20 mouse cellular contexts compared by ENCODE assay signal in genomic region chr7:132303988-132304387, GRCm38 (mm10). TPM values are rescaled to one million over a fixed set of nuclear protein-coding genes. Genes with fewer than 3 reads are reported as not detected.
DNase-seq lines count a peak whose midpoint lies in the region; ATAC-seq lines count a peak whose summit lies in the region.
"Had no signal": no experiment of that assay in that cellular context is flagged by ENCODE, and none has a peak within 500 bp of the region (broad histone marks: within the 10 kb centered on the region; RNA-seq: fewer than 3 reads in every experiment).

No protein-coding gene starts in this region.

- WGBS in embryonic facial prominence, embryonic 15.5 days: 48% methylated on average over 7 of the region's 7 CpGs
- 78% methylated on average over 7 of the region's 7 CpGs for WGBS in embryonic facial prominence, embryonic 10.5 days

- ATAC-seq in embryonic facial prominence, embryonic 15.5 days (ENCODE audit: insufficient number of reproducible peaks, low FRiP score, low TSS enrichment, low read depth): no peak
- peak; percentile 51 for ATAC-seq in CD4-positive, CD25-positive, alpha-beta regulatory T cell, adult 4 months
- ATAC-seq in megakaryocyte progenitor cell, adult 5-6 weeks (replicated peaks; ENCODE audit: poor library complexity): peak; percentile 63
- ATAC-seq in activated CD4-positive, CD25-positive, alpha-beta regulatory T cell, adult 4 months: no peak
- ATAC-seq: forebrain, embryonic 13.5 days; liver, postnatal 0 days had no signal

- H3K36me3 ChIP-seq in embryonic facial prominence, embryonic 15.5 days: no peaks in the 10 kb centered on the region
- no peaks in the 10 kb centered on the region for H3K36me3 ChIP-seq in embryonic facial prominence, embryonic 10.5 days (replicated peaks)
- H3K36me3 ChIP-seq: heart, embryonic 15.5 days; neural tube, embryonic 13.5 days had no signal

- no peak for DNase-seq in embryonic facial prominence, embryonic 10.5 days (ENCODE audit: low spot score)
- DNase-seq in thymus, postnatal 14 days: peak; percentile 69
- DNase-seq in gastrocnemius, postnatal 4 days (ENCODE audit: low spot score in 2 of 2): no peak
- DNase-seq in heart, adult 11 months: no peak
- DNase-seq: adrenal gland, postnatal 36 days; cerebellum, postnatal 10 days; gastrocnemius, postnatal 36 days; kidney, adult 8-10 months; kidney, postnatal 25 days; liver; liver, postnatal 0 days had no signal

- no peak overlapping the region for H3K9ac ChIP-seq in embryonic facial prominence, embryonic 15.5 days
- H3K9ac ChIP-seq: forebrain, embryonic 13.5 days; heart, embryonic 15.5 days; liver, postnatal 0 days; neural tube, embryonic 13.5 days had no signal

- H3K9me3 ChIP-seq in embryonic facial prominence, embryonic 15.5 days (replicated peaks): no peaks in the 10 kb centered on the region
- H3K9me3 ChIP-seq in embryonic facial prominence, embryonic 10.5 days: no peaks in the 10 kb centered on the region
- H3K9me3 ChIP-seq: forebrain, embryonic 13.5 days; heart, embryonic 15.5 days; hindbrain, embryonic 10.5 days; neural tube, embryonic 13.5 days had no signal

- H3K27me3 ChIP-seq in embryonic facial prominence, embryonic 15.5 days: no peaks in the 10 kb centered on the region
- H3K27me3 ChIP-seq in embryonic facial prominence, embryonic 10.5 days (replicated peaks; ENCODE audit: low read depth, poor library complexity, severe bottlenecking): 0 out of 2 replicates have a peak, but pooled peaks cover 4% of the 10 kb centered on the region
- H3K27me3 ChIP-seq: forebrain, embryonic 13.5 days; heart, embryonic 15.5 days; neural tube, embryonic 13.5 days had no signal

- H3K4me3 ChIP-seq in embryonic facial prominence, embryonic 15.5 days (replicated peaks): no peak overlapping the region
- H3K4me3 ChIP-seq in embryonic facial prominence, embryonic 10.5 days: no peak overlapping the region
- H3K4me3 ChIP-seq: forebrain, embryonic 13.5 days; heart, embryonic 15.5 days; hindbrain, embryonic 10.5 days; neural tube, embryonic 13.5 days had no signal

- H3K27ac ChIP-seq in embryonic facial prominence, embryonic 15.5 days (replicated peaks): 0 out of 2 replicates have a peak overlapping the region, but pooled peaks have one; percentile 17
- no peak overlapping the region for H3K27ac ChIP-seq in embryonic facial prominence, embryonic 10.5 days (replicated peaks)
- H3K27ac ChIP-seq: forebrain, embryonic 13.5 days; heart, embryonic 15.5 days; stomach, postnatal 0 days had no signal

- H3K4me2 ChIP-seq in embryonic facial prominence, embryonic 15.5 days (replicated peaks): no peak overlapping the region
- H3K4me2 ChIP-seq: forebrain, embryonic 13.5 days; heart, embryonic 15.5 days; neural tube, embryonic 13.5 days had no signal

- H3K4me1 ChIP-seq in embryonic facial prominence, embryonic 15.5 days: peaks cover 56% of the 10 kb centered on the region
- H3K4me1 ChIP-seq in embryonic facial prominence, embryonic 10.5 days: peaks cover 34% of the 10 kb centered on the region

RNA-seq across cellular contexts. Expression of gene Chst15, which starts 13.0 kb away (rescaled TPM):
- polyA plus RNA-seq in embryonic facial prominence, embryonic 15.5 days (2015; fragmentation: Nextera tagmentation; extraction: Ambion mirVana): 24.1 and 25.6 TPM in 2 replicates
- polyA plus RNA-seq in embryonic facial prominence, embryonic 10.5 days (2016; fragmentation: Nextera tagmentation; extraction: Ambion mirVana): 11.8 and 12.7 TPM in 2 replicates
- 1 to 10 TPM; 6.0 to 9.2 TPM for polyA plus RNA-seq in CD4-positive, CD25-positive, alpha-beta regulatory T cell, adult 4 months (2017; shearing (Covaris generic))
- 8.6 and 11.5 TPM in 2 replicates for total RNA-seq in megakaryocyte progenitor cell, adult 5-6 weeks (2015)
- 7.3 and 8.2 TPM in 2 replicates for total RNA-seq in megakaryocyte progenitor cell, adult 5-6 weeks (2017)
- 1 to 10 TPM; 2.1 to 4.0 TPM for polyA plus RNA-seq in activated CD4-positive, CD25-positive, alpha-beta regulatory T cell, adult 4 months (2017; shearing (Covaris generic))
- total RNA-seq in gastrocnemius, postnatal 4 days (2021): 10 to 100 TPM; 11.6 to 12.0 TPM

Comparison
In these comparisons a context has a peak if more than half of its experiments do, and no peak if none do; other contexts are left out.
1. ATAC-seq: peak in CD4-positive, CD25-positive, alpha-beta regulatory T cell, adult 4 months (single experiment) and megakaryocyte progenitor cell, adult 5-6 weeks (single experiment); none in embryonic facial prominence, embryonic 15.5 days (single experiment) and activated CD4-positive, CD25-positive, alpha-beta regulatory T cell, adult 4 months (single experiment).